Mouse (Mus musculus): ENCODE results near the gene 5730409E04Rik.

5730409E04Rik gene

GRCm38 (mm10) chr4:126619691-126620330 lies 10.2 kb downstream of the 5730409E04Rik start:
- TF ChIP-seq GATA4 (IDR thresholded peaks at IDR 0.05; ENCODE audit: insufficient replicate concordance, low read length) = no peak

- no peak for TF ChIP-seq GATA4 (IDR thresholded peaks at IDR 0.05; ENCODE audit: insufficient replicate concordance, low read length)
These were observed 10.8 kb downstream of the 5730409E04Rik start for GRCm38 (mm10) chr4:126620349-126620874.

GRCm38 (mm10) chr4:126627021-126627681 lies 17.5 kb downstream of the 5730409E04Rik start:
- no peak for TF ChIP-seq GATA4 (IDR thresholded peaks at IDR 0.05; ENCODE audit: insufficient replicate concordance, low read length)

GRCm38 (mm10) chr4:126631922-126632321 lies 22.3 kb downstream of the 5730409E04Rik start:
- TF ChIP-seq GATA4 (IDR thresholded peaks at IDR 0.05; ENCODE audit: insufficient replicate concordance, low read length) = no peak

GRCm38 (mm10) chr4:126632668-126633067 lies 23.1 kb downstream of the 5730409E04Rik start:
- no peak for TF ChIP-seq GATA4 (IDR thresholded peaks at IDR 0.05; ENCODE audit: insufficient replicate concordance, low read length)

- no peak for TF ChIP-seq GATA4 (IDR thresholded peaks at IDR 0.05; ENCODE audit: insufficient replicate concordance, low read length)
These were observed 26.7 kb downstream of the 5730409E04Rik start for GRCm38 (mm10) chr4:126636330-126636729.

GRCm38 (mm10) chr4:126637446-126637845 lies 27.8 kb downstream of the 5730409E04Rik start:
- TF ChIP-seq GATA4 (IDR thresholded peaks at IDR 0.05; ENCODE audit: insufficient replicate concordance, low read length) = no peak

GRCm38 (mm10) chr4:126639339-126639738 lies 29.7 kb downstream of the 5730409E04Rik start:
- no peak for TF ChIP-seq GATA4 (IDR thresholded peaks at IDR 0.05; ENCODE audit: insufficient replicate concordance, low read length)

- TF ChIP-seq GATA4 (IDR thresholded peaks at IDR 0.05; ENCODE audit: insufficient replicate concordance, low read length) = no peak
These were observed 32.3 kb downstream of the 5730409E04Rik start for GRCm38 (mm10) chr4:126641901-126642300.

GRCm38 (mm10) chr4:126643815-126644214 lies 34.2 kb downstream of the 5730409E04Rik start:
- no peak for TF ChIP-seq GATA4 (IDR thresholded peaks at IDR 0.05; ENCODE audit: insufficient replicate concordance, low read length)

- TF ChIP-seq GATA4 (IDR thresholded peaks at IDR 0.05; ENCODE audit: insufficient replicate concordance, low read length) = no peak
These were observed 34.8 kb downstream of the 5730409E04Rik start for GRCm38 (mm10) chr4:126644333-126644963.

- TF ChIP-seq GATA4 (IDR thresholded peaks at IDR 0.05; ENCODE audit: insufficient replicate concordance, low read length) = no peak
These were observed 38.6 kb downstream of the 5730409E04Rik start for GRCm38 (mm10) chr4:126647996-126648910.

- no peak for TF ChIP-seq GATA4 (IDR thresholded peaks at IDR 0.05; ENCODE audit: insufficient replicate concordance, low read length)
These were observed 43.5 kb downstream of the 5730409E04Rik start for GRCm38 (mm10) chr4:126653148-126653547.

GRCm38 (mm10) chr4:126655356-126655755 lies 45.7 kb downstream of the 5730409E04Rik start:
- no peak for TF ChIP-seq GATA4 (IDR thresholded peaks at IDR 0.05; ENCODE audit: insufficient replicate concordance, low read length)

GRCm38 (mm10) chr4:126661249-126661648 lies 51.6 kb downstream of the 5730409E04Rik start:
- no peak for TF ChIP-seq GATA4 (IDR thresholded peaks at IDR 0.05; ENCODE audit: insufficient replicate concordance, low read length)
